Mouse (Mus musculus): ENCODE measurements at regions not wholly inside any gene's neighbourhood (a gene's known extent, or its start where the extent isn't known, plus 50 kb on each side); places are given as distances from the start of the nearest gene placed in this dataset.

- no peak for TF ChIP-seq EP300 (IDR thresholded peaks at IDR 0.05)
- no peak for TF ChIP-seq CTCF (IDR thresholded peaks at IDR 0.05)
Measured at GRCm38 (mm10) chr2:101440231-101440630, 184.3 kb upstream of the Rag2 start.
